Mouse (Mus musculus): ENCODE measurements at regions not wholly inside any gene's neighbourhood (a gene's known extent, or its start where the extent isn't known, plus 50 kb on each side); places are given as distances from the start of the nearest gene placed in this dataset.
"Not testable (repeated sequence)": the region's sequence is repeated elsewhere in the genome, so short reads cannot be mapped to it uniquely, and the experiment has no call there.

- not testable (repeated sequence) for TF ChIP-seq CTCF (IDR thresholded peaks at IDR 0.05; ENCODE audit: borderline replicate concordance, extremely low read depth, insufficient read depth, insufficient read length); POLR2A (IDR thresholded peaks at IDR 0.05; ENCODE audit: borderline replicate concordance, extremely low read depth, insufficient read depth, insufficient read length, poor library complexity, severe bottlenecking)
These were observed 160.7 kb upstream of the Gap43 start for GRCm38 (mm10) chr16:42501109-42501508.
